Mouse (Mus musculus): Measurements from ENCODE around the gene Mcf2l.
A peak's percentile ranks its signal among the peaks of the same experiment; 100 is the strongest.

Mcf2l gene

GRCm38 (mm10) chr8:12952699-12953098 lies 79.1 kb downstream of the Mcf2l start:
- DNase-seq: no peak

DNA sequence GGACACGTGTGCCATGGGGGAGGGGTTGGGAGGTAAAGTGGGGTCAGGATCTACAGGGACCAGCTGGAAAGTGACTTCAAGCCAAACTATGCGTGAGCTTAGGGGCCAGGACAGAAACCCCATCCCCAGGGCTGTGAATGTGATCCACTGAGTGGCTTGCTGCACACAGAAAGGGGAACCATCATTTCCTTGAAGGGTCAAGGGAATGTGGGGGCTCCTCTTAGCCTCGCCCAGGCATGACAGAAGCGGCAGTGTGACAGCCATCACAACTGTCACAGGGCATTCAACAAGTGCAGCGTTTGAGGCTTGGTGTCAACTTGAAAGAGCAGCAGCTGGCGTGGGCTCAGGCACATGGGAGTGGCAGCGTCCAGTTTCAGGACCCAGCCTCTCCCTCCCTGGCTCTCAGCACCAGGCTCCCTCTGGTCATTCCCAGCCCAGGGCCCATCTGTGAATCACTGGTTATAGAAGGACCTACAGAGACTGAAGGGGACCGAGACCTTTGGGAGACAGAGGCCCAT lies 81.8 kb downstream of the Mcf2l start:
- DNase-seq: no peak

DNA sequence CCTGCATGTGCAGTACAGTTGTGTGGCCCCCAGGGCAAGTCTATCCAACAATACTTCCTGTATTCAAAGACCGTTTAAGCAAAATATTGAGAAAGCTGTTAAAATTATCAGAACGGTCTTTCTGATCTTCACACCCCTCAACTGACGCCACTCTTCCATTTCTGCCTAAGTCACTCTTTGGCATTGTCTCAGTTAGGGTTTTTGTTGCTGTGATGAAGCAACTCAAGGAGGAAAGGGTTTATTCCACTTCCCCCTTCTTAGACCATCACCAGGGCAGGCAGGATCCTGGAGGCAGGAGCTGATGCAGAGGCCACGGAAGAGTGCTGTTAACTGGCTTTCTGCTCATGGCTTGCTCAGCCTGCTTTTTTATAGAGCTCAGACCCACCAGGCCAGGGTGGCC lies 82.3 kb downstream of the Mcf2l start:
- DNase-seq: no peak

- no peak for DNase-seq
Measured at GRCm38 (mm10) chr8:12956941-12957340, 83.3 kb downstream of the Mcf2l start.

DNA sequence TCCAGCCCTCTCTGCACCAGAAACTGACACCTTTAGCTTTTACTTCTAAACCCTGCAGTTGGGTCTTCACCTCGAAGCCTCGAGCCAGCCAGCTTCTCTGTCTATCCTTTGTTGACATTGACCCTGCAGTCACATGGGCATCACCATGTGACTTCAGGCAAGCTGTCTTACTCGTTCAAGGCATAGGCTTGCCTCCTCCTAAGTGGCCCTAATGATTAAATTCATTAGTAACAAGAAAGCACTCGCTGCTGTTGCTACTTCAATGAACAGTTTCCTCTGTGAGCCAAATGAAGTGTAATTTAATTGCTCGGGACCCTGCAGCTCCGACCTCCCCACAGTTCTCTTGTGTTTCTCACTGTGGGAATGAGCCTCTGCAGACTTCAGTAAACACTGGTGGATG lies 83.8 kb downstream of the Mcf2l start:
- no peak for DNase-seq

DNA sequence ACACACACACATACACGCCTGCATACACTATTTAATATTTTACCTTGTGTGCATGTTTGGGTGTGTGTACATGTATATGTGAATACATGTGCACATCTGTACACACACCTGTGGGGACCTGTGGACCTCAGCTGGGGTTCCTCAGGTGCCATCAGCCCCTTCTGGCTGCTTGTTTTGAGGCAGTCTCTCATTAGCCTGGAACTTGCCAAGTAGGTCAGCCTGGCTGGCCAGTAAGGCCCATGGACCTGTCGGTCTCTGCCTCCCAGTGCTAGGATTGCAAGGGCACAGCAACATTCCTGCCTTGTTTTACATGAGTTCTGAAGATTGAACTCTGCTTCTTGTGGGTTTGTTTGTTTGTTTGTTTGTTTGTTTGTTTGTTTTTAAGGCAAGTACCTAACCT lies 87.0 kb downstream of the Mcf2l start:
- DNase-seq: no peak

GRCm38 (mm10) chr8:12961211-12961610 lies 87.6 kb downstream of the Mcf2l start:
- no peak for DNase-seq

DNA sequence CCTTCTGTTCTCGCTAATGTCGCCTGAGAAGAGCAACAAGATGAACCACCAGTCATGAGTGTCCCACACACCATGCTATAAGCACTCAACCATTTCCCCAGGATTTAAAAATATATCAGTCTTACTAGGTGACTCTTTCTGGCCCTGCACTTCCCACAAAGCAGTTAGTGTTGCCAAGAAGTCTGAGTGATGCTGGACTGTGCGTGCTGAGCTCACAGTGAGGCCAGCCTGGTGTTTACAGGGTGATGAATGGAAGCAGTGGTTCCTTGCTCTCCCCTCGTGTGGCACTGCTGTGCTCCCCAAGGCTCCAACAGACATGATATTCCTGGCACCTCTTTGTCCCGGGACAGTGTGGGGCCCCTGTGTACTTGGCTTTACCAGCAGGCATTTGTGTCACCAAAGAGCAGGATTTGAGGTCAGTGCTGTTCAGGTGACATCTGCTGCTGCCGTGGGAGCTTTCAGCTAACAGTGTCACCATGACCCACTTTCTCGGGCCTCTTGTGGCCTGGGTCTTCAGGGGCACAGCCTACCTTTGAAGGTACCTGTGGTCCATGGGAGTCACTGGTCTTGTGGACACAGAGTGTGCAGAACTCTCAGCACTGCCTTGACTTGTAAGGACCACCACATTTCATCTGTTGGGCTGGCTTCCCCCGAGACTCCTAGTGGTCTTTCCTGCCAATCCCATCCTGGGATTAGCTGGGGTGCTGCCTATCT lies 88.4 kb downstream of the Mcf2l start:
- DNase-seq: no peak

DNA sequence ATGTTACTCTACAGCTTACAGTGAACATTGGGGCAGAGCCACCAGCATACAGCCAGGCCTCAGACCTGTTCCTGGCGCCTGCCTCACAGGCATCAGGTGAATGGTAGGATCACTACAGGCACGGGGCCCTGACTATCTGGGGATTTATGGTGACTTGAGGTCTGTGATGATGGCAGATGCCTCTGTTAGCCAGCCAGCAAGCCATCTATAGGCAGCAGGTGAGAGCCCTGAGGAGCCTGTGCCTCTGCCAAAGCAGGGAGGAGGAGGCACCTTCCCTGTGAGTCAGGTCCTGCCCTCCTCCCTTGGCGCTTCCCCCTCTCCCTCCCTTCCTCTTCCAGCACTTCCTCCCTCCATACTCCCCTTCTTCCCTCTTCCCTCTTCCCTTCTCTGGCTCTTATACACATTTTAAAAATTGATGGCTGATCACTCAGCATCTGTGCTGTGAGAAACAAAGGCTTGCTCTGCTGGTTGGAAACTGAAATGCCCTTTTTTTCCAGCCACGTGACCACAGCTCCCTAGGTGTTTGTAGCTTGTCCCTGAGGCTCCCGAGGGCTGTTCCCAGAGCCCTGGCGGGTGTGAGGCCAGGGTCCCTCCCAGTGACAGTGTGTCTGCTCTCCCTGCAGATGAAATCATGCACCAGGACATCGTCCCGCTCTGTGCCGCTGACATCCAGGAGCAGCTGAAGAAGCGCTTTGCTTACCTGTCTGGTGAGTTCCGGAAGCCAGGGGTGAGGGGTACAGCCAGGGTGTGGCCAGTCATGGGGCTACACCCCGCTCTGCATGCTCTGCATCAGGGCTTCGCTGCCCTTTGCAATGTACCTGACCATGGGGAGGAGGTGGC lies 89.2 kb downstream of the Mcf2l start:
- DNase-seq: no peak

DNA sequence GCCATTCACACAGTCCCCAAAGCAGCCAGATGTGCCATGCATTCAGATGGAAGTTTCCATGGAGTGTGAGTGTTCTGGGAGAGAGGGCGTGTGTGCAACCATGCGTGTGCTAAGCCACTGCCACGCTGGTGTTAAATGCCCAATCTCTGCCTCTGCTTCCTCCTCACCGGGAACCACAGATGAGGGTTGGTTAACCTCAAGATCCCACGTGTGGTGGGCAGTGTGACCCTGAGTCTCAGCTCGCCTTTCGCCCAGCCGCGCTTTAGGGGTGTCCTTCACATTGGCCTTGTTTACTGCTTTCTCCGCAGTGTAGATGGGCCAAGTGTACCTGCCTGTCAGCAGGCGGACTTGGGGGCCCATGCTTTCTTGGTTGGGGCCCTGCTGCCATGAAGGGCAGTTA lies 102.7 kb downstream of the Mcf2l start:
- no peak for DNase-seq

DNA sequence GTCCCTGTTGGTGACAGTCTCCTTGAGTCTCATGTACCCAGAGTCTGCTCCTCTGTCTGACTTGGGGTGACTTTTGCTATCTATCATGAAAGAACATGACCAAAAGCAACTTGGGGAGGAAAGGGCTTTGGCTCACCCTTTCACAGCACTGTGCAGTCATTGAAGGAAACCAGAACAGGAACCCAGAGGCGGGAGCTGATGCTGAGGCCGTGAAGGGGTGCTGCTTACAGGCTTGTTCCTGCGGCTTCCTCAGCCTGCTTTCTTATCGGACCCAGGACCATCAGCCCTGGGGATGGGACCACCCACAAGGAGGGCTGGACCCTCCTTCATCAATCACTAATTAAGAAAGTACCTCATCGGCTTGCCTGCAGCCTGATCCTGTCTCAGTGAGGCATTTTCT lies 103.1 kb downstream of the Mcf2l start:
- DNase-seq: no peak

DNA sequence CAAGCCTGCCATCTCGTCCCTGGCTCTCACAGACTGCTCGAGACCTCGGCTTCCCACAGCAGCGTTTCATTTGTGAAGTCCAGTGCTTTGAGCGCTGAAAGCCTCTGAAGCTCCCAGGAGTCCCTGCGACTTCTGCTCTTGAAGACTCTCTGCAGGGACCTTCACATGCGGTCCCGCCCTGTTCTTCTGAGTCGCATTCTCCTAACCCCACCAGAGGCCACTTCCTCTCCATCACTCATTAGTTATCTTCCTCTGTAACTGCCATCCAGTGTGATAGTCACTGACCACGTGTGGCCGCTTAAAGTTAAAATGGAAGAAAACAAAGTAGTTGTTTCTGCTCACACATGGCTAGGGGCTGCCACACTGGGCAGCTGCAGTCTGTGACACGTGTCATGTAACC lies 103.7 kb downstream of the Mcf2l start:
- DNase-seq: no peak

DNA sequence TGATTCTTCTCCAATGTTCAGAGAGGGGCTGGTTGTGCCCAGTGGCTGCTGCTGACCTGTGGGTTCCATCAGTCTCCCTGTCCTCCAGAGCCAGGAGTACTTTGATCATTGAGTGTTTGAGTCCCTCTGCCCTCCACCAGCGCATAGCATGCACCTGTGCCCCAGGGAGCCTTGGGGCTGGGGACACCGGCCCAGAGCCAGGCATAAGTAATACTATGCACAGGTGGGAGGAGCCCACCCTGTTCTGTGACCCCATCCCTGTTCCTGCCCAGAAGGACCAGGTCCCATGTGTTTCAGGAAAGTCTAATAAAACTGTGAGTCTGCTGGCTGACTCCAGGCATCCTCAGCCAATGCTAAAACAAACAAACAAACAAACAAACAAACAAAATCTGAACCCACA lies 104.7 kb downstream of the Mcf2l start:
- DNase-seq: no peak

- DNase-seq: no peak
Measured at GRCm38 (mm10) chr8:12978726-12979125, 105.1 kb downstream of the Mcf2l start.

- DNase-seq: no peak
Measured at GRCm38 (mm10) chr8:12983681-12984467, 110.3 kb downstream of the Mcf2l start.

DNA sequence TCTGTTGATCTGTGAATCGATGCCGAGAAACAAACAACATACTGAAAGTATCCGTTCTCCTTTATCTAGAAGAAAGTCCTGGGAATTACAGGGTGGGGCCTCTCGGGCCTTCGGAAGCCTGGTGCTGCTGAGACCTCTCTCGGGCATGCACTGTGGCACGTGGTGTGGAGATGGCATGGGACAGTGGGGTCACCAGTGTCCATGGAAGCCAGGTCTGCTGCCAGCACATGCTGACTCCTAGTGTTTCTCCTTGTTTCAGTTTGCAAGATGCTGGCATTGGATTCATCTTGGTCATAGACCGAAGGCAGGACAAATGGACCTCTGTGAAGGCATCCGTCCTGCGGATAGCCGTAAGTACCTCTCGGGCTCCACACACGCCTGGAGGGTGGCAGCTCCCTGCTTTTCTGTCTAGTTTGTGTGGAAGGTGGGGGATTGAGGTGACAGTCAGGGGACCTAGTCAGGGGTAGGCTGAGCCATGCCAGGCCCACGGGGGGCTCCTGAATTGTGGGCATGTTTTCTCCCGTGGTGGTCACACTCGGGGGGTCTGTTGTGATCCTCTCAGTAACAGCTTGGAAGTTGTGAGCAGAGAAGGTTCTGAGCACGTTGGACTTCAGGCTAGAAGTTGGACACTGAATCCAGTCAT lies 111.1 kb downstream of the Mcf2l start:
- peak; percentile 89 for DNase-seq

- no peak for DNase-seq
Measured at GRCm38 (mm10) chr8:12985259-12985658, 111.7 kb downstream of the Mcf2l start.

GRCm38 (mm10) chr8:12987571-12987970 lies 114.0 kb downstream of the Mcf2l start:
- DNase-seq: no peak

DNA sequence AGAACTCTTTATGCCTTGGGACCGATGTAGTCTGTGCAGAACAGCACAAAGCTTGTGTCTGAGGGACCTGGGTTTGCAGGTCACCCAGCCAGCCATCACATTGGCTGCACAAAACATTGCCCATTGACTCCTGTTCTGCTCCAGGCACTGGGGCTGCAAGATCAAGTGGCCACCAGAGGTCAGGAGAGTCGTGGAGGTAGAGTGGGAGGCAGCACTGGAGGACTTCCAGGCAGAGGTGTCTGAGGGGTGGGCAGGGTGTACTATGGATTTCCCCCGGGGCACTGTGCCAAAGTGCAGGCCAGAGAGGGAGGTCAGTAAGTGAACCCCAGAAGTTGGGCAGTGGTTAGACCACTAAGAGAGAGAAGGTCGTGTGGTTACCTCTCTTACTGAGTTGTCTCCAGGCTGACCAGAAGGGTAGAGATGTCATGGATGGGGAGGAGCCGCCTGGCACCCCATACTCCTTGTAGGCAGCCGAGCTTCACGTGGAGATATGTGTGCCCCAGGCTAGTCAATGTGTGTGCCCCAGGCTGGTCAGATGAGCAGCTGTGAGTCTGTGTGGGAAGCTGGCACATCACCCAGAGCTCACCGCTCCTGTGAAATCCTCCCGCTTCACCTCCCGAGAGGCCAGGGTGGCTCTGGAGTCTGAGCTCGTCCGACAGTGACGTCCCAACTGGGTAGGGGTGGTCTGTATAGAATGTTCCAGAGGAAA lies 115.3 kb downstream of the Mcf2l start:
- no peak for DNase-seq

GRCm38 (mm10) chr8:12991411-12991810 lies 117.8 kb downstream of the Mcf2l start:
- no peak for DNase-seq

GRCm38 (mm10) chr8:12994468-12994867 lies 120.9 kb downstream of the Mcf2l start:
- no peak for DNase-seq

- DNase-seq: no peak
Measured at GRCm38 (mm10) chr8:12995481-12995880, 121.9 kb downstream of the Mcf2l start.
